Mouse (Mus musculus) hindbrain, postnatal 0 days (tissue): ENCODE results near the gene Per1. TPM values are rescaled to one million over a fixed set of nuclear protein-coding genes. Genes with fewer than 3 reads are reported as not detected.

ENCODE experiments used
- ATAC-seq: fragments of 200-750 bp; cut with Nextera tagmentation; 2 replicates; pipeline ENCODE4 v1.8.0; 2017; ENCODE audit warnings: mild to moderate bottlenecking, moderate TSS enrichment, moderate library complexity
- DNase-seq: peaks from one replicate; pipeline ENCODE4 v3.0.0-alpha.2; 2015; ENCODE audit warnings: low spot score
- H3K27ac ChIP-seq: fragments of 300-500 bp; sonication (generic); 2 replicates; pipeline ENCODE4 v1.5.1; 2014; ENCODE audit warnings: mild to moderate bottlenecking
- H3K27me3 ChIP-seq: fragments of 300-500 bp; sonication (generic); 2 replicates; pipeline ENCODE4 v1.6.1; 2014; ENCODE audit warnings: low read length, mixed read lengths; ENCODE audit not compliant: insufficient read depth
- H3K36me3 ChIP-seq: fragments of 300-500 bp; sonication (generic); 2 replicates; pipeline ENCODE4 v1.6.1; 2014; ENCODE audit warnings: low read length, mixed read lengths; ENCODE audit not compliant: insufficient read depth
- H3K4me1 ChIP-seq: fragments of 300-500 bp; sonication (generic); 2 replicates; pipeline ENCODE4 v1.6.1; 2014; ENCODE audit warnings: antibody characterized with exemption, low read length, mixed read lengths; ENCODE audit not compliant: insufficient read depth
- H3K4me2 ChIP-seq: fragments of 300-500 bp; sonication (generic); 2 replicates; pipeline ENCODE4 v1.6.1; 2014; ENCODE audit warnings: low read depth, mild to moderate bottlenecking, low read length, moderate library complexity, mixed read lengths
- H3K4me3 ChIP-seq: fragments of 300-500 bp; sonication (generic); 2 replicates; pipeline ENCODE4 v1.5.1; 2014; ENCODE audit warnings: low read length
- H3K9ac ChIP-seq: fragments of 300-500 bp; sonication (generic); replicated peaks from 2 replicates; pipeline ENCODE4 v1.6.1; 2014; ENCODE audit warnings: mild to moderate bottlenecking, low read length, moderate library complexity, mixed read lengths
- H3K9me3 ChIP-seq: fragments of 300-500 bp; sonication (generic); 2 replicates; pipeline ENCODE4 v1.6.1; 2016; ENCODE audit warnings: low read length, mixed read lengths
- CTCF ChIP-seq: IDR thresholded peaks from 2 replicates; pipeline ENCODE4 v1.5.1; 2016; ENCODE audit warnings: antibody characterized with exemption, control low read depth, low read depth
- WGBS: fragments of 180-500 bp; shearing (Covaris S2); extraction: QIAGEN DNeasy Blood & Tissue Kit; methylation state at CpG from one replicate; pipeline ENCODE4 v1.1.7; 2014; 5-methylcytosine and 5-hydroxymethylcytosine counted together
- polyA plus RNA-seq: library from polyadenylated mRNA; unstranded; fragments of >200 nt; fragmentation: Nextera tagmentation; extraction: Ambion mirVana; gene quantifications from 2 replicates; pipeline ENCODE4 v1.2.1, GENCODE M21; 2015
- total RNA-seq: library from RNA; depleted of rRNA; stranded (reverse); fragments of >200 nt; gene quantifications from 2 replicates; pipeline ENCODE4 v1.2.3, GENCODE M21; 2014

The Per1 gene
- total and polyA plus RNA-seq, 2 experiments from 2014 or later, result 15.9 to 27.1 TPM

- H3K4me3 ChIP-seq, result no peak overlapping the region
- H3K4me2 ChIP-seq, result no peak overlapping the region
- no peak overlapping the region for H3K9ac ChIP-seq
- WGBS, result 58% methylated on average over 4 of the region's 4 CpGs
- DNase-seq, result no peak
- H3K9me3 ChIP-seq, result no peaks in the 10 kb centered on the region
- no peaks in the 10 kb centered on the region for H3K36me3 ChIP-seq
- H3K4me1 ChIP-seq, result no peaks in the 10 kb centered on the region
- no peak for TF ChIP-seq CTCF
- ATAC-seq, result no peak
- no peaks in the 10 kb centered on the region for H3K27me3 ChIP-seq
- H3K27ac ChIP-seq, result no peak overlapping the region
These were observed 43.2 kb upstream of the Per1 start for GRCm38 (mm10) chr11:69051771-69052170.

- DNase-seq, result no peak
- H3K4me2 ChIP-seq, result no peak overlapping the region
- H3K27ac ChIP-seq, result no peak overlapping the region
- 90% methylated on average over 2 of the region's 2 CpGs for WGBS
- no peaks in the 10 kb centered on the region for H3K27me3 ChIP-seq
- H3K36me3 ChIP-seq, result no peaks in the 10 kb centered on the region
- TF ChIP-seq CTCF, result no peak
- no peaks in the 10 kb centered on the region for H3K9me3 ChIP-seq
- H3K9ac ChIP-seq, result no peak overlapping the region
- no peak for ATAC-seq
- H3K4me3 ChIP-seq, result no peak overlapping the region
- H3K4me1 ChIP-seq, result no peaks in the 10 kb centered on the region
These were observed 42.1 kb upstream of the Per1 start for GRCm38 (mm10) chr11:69052824-69053421.

GRCm38 (mm10) chr11:69053848-69054247 lies 41.2 kb upstream of the Per1 start:
- no peak overlapping the region for H3K4me2 ChIP-seq
- no peak for ATAC-seq
- no peaks in the 10 kb centered on the region for H3K27me3 ChIP-seq
- H3K4me1 ChIP-seq, result no peaks in the 10 kb centered on the region
- no peak overlapping the region for H3K9ac ChIP-seq
- WGBS, result 73% methylated on average over 3 of the region's 3 CpGs
- no peaks in the 10 kb centered on the region for H3K36me3 ChIP-seq
- no peak for TF ChIP-seq CTCF
- no peak overlapping the region for H3K27ac ChIP-seq
- H3K9me3 ChIP-seq, result no peaks in the 10 kb centered on the region
- H3K4me3 ChIP-seq, result no peak overlapping the region
- DNase-seq, result no peak

GRCm38 (mm10) chr11:69058265-69058664 lies 36.8 kb upstream of the Per1 start:
- peaks cover 13% of the 10 kb centered on the region for H3K4me1 ChIP-seq
- H3K9ac ChIP-seq, result peak overlapping the region; percentile 54
- peak overlapping the region; percentile 89; the same call in 1 of the 2 replicates for H3K27ac ChIP-seq
- no peaks in the 10 kb centered on the region for H3K9me3 ChIP-seq
- no peak for ATAC-seq
- DNase-seq, result no peak
- no peaks in the 10 kb centered on the region for H3K27me3 ChIP-seq
- H3K4me3 ChIP-seq, result peak overlapping the region; percentile 53
- peak overlapping the region; percentile 70 for H3K4me2 ChIP-seq
- no peak for TF ChIP-seq CTCF
- H3K36me3 ChIP-seq, result no peaks in the 10 kb centered on the region
- WGBS, result 70% methylated on average over 2 of the region's 2 CpGs

- Histone ChIP-seq H3K27me3 (no peaks in the 10 kb centered on the region), H3K9me3 (no peaks in the 10 kb centered on the region), H3K27ac (peak overlapping the region; percentile 89), H3K9ac (peak overlapping the region; percentile 54), H3K4me2 (peak overlapping the region; percentile 70), H3K4me3 (peak overlapping the region; percentile 53), H3K36me3 (no peaks in the 10 kb centered on the region), H3K4me1 (peaks cover 13% of the 10 kb centered on the region)
- ATAC-seq, result peak; percentile 22
- no peak for TF ChIP-seq CTCF
- DNase-seq, result no peak
- 2% methylated on average over 19 of the region's 19 CpGs for WGBS
These were observed 36.2 kb upstream of the Per1 start for GRCm38 (mm10) chr11:69058729-69059356.

GRCm38 (mm10) chr11:69059357-69059974 lies 35.6 kb upstream of the Per1 start, which contains the start of gene Borcs6:
Borcs6 (plus strand) TSS chr11:69059717.
- Histone ChIP-seq H3K9me3 (no peaks in the 10 kb centered on the region), H3K4me3 (peak within 1 kb of the TSS; percentile 53), H3K4me2 (peak within 1 kb of the TSS; percentile 89), H3K27me3 (no peaks in the 10 kb centered on the region), H3K27ac (peak within 1 kb of the TSS; percentile 89), H3K36me3 (no peaks in the 10 kb centered on the region), H3K4me1 (peaks cover 13% of the 10 kb centered on the region), H3K9ac (peak within 1 kb of the TSS; percentile 69)
- under 1% methylated on average over 64 of the region's 64 CpGs for WGBS
- DNase-seq, result peak; percentile 98
- ATAC-seq, result peak; percentile 96
- TF ChIP-seq CTCF, result no peak

GRCm38 (mm10) chr11:69059975-69060411 lies 35.0 kb upstream of the Per1 start:
- H3K27ac ChIP-seq, result peak overlapping the region; percentile 89
- H3K36me3 ChIP-seq, result no peaks in the 10 kb centered on the region
- peak overlapping the region; percentile 53 for H3K4me3 ChIP-seq
- no peaks in the 10 kb centered on the region for H3K27me3 ChIP-seq
- DNase-seq (peak; percentile 58), ATAC-seq (peak; percentile 31; the same call in 1 of the 2 replicates)
- WGBS, result under 1% methylated on average over 46 of the region's 49 CpGs
- H3K4me1 ChIP-seq, result peaks cover 13% of the 10 kb centered on the region
- peak overlapping the region; percentile 89 for H3K4me2 ChIP-seq
- TF ChIP-seq CTCF, result no peak
- peak overlapping the region; percentile 69 for H3K9ac ChIP-seq
- no peaks in the 10 kb centered on the region for H3K9me3 ChIP-seq
